Mouse (Mus musculus) induced T-regulatory cell, adult 2 months (primary cell): ENCODE results near the gene Pate2.
A peak's percentile ranks its signal among the peaks of the same experiment; 100 is the strongest.

Source experiments
- DNase-seq: peaks from one replicate; pipeline ENCODE4 v3.0.0-alpha.2; 2012; ENCODE audit warnings: low read depth

Gene Pate2

DNA sequence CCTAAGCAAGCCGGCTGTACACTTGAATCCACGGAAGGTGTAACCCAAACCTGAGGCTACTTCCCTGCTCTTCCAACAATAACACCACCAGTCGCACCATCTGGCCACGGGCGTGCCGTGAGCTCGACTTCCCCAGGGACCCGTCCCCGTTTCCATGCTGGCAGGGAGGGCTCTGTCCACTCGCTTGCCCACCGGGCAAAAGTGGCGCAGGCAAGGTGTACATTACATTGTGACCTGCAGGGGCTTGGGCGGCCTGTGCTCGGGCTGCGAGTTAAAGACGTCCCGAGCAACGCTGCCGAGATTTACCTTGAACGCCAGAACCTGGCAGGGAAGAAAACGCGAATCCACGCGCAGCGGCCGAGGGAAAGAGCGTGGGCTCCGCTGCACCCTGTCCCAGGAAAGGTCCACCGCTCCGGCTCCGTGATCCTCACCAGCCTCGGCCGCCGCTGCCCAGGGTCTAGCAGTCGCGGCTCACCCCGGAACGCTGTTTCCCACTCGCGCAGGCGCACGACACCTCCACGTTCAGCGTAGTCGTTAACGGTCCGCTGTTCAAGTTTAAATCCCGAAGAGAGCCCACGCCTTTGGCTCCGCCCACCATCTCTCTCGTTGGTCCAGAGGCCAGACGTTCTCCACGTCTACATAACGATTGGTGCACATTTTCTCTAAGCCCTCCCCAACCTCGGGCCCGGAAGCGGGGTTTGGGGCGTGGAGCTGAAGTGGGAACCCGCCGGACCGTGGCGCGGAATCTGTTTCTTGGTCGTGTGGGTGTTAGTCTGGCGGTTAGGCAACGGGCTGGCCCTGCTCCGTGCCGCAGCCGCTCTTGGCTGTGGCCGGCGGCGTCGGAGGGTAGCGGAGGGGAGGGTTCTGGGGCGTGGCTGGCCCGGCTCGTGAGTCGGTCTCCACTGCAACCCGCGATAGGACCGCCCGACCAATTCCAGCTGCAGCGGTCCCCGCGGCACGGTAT, at the start of gene Pate2, which contains the start of gene Hyls1:
Gene Pate2 (plus strand): TSS at position 714 of the 964 bp plus-strand sequence.
Gene Hyls1 (minus strand): TSS at position 828 of the 964 bp plus-strand sequence.
- DNase-seq, result peak; percentile 99

DNA sequence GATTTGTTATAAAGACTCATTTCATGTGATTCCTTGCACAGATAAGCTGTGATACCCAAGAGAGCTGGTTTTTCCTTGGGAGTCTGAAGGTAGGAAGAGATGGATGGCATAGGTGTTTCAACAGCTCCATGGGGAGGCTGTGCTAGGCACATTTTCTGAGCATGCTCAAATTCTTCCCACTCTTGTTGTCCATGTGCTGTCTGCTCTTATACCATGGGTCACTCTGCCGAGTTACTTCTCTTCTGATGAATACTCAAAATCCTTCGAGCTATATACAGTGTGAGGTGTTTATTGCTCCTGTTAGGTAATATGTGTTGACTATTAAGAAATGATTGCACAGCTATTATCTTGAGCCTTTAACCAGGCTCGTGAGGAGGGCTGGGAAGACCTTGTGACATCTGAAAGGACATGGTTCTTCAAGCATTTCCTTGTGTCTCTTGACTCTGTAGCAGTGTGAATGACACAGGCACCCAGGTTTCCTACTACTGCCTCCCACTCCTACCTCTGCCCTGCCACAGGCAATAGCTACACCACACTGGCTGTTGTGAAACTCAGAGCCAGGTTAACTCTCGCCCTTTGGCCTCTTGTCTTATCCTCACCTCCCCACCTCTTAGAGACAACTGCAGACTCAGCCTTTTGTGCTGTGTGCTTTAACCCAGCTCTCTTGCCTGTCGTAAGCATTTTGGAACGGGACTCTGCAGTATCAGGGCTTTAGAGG, 49.3 kb upstream of the Pate2 start:
- no peak for DNase-seq

DNA sequence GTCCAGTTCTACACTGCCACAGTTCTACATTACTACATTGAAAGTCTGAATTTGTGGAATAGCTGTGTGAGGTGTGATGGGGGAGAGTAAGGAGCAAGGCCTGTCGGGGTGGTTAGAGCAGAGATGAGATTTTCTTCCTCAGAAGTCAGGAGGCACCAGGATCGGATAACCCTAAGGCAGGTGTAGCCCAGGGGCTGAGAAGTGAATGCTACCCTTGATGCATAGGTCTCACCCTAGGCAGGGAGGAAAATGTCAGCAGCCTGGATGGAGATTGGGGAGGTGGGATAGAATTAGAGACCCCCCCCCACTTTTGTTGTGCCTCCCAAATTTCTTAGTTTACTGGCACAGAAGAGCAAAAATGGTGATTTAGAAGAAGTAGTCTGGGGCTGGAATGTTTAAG, 47.8 kb upstream of the Pate2 start:
- no peak for DNase-seq

DNA sequence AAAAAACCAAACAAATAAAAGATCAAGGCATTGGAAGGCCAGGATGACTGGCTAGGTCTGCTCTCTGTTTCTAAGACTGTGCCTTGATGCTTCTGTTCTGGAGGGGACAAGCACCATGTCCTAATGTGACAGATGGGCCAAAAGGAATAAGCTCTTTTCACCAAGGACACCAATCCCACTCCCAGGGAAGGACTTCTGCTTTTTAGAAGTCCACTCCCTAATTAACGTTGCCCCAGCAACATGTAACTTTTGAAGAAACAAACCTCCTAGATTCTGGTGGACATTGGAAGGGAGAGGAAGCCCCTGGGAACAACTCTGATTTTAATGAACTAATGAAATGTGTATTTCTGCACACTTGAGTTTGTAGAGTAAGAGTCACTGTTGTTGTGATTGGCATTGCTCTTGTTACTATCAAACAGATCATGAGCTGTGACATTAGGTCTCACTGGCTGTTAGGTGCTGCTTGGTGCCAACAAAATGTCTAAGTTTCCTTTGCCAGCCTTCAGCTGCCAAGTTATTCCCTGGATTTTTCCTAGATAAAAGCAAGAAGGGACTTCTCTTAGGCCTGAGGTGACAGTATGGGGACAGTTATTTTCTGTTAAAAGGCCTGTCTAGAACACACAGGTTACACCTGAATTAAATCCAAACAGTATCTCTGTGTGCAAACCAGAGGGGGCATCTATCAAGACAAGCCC, 47.1 kb upstream of the Pate2 start:
- DNase-seq, result no peak

DNA sequence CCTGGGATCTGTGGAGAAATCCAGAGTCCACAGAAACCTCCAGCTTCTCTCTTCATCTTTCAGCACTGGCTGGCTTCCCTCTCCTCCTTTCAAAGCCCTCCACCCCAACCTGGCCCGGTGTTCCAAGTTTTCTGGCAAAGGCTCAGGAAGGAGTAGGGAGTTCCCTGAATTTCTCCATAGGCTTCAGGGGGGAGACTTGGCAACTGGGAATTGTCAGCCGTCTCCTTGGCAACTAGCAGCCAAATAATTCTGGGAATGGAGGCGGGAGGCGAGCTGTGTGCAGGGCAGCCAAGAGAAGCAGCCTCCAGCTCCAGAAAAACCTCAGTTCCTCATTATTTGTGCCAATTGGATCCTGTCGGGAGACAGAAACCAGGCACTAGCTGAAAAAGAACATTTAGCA, 46.5 kb upstream of the Pate2 start:
- no peak for DNase-seq

DNA sequence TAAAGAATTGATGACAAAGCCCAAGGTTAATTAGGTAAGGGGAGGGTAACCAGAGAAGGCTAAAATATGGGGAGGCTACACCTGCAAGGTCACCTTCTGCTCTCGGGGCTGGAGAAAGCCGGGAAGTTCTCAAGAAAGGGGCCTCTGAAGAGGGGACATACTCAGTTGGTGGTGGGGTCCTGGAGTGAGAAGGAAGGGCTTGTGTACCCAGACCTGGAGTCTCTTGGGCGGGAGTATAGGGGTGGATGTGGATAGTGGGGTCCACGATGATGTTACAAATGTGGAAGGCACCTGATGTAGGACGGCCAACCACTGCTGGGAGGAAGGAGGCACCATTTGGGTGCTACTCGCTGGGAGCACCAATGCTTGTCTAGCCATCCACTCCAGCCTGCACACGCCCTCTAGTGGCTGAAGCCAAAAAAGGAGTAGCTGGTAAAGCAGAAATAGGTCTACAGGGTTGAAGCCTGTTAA, 46.1 kb upstream of the Pate2 start:
- DNase-seq, result peak; percentile 84

DNA sequence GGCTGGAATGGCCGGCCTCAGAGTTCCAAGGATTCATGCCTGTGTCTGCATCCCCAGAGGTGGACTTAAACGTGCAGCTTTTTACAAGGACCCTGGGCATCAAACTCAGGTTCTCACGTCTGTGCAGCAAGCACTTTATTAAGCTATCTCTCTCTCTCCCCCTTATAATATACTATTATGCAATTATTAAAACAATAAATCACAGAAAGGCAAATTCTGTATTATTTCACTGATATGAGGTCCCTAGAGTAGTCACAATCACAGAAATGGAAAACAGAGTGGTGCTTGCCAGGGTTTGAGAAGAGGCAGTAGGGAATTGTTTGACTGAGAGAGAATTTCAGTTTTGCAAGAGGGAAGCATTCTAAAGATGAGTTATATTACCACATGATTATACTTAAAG, 40.9 kb upstream of the Pate2 start:
- no peak for DNase-seq

DNA sequence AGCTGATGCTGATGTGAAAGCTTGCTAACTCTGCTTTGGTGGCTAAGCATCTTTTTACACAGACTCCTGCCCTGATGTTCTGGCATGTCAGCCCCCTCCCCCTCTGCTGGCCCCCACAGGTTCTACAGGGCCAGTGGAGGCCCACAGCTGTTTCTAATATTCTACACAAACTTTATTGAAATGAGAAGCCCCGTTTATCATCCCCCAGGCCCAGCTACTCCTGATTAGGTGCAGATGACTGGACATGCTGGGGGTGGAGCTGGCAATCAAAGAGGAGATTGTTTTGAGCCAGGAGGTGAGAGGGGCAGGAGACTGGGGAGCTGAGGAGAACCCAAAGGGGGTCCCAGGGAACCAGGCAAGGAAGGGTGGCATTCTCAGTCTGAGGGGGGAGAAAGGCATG, 40.3 kb upstream of the Pate2 start:
- no peak for DNase-seq

DNA sequence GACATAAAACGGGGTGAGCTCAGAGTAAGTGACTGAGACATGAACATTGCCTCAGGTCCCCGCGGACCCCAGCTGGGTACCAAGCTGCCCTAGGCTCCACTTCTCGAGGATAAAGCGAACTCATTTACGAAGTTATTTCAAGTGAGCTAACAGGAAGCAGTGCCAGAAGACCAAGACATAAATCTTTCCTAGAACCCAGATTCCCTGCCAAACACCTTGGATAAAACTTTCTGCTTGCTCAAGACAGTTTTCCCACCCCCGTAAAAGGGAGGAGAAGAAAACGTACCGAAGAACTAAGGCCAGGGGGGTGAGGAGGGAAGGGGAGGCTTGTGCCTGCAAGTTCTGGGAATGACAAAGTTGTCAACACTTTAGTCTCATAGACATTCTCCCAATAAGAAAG, 36.8 kb upstream of the Pate2 start:
- DNase-seq, result no peak

DNA sequence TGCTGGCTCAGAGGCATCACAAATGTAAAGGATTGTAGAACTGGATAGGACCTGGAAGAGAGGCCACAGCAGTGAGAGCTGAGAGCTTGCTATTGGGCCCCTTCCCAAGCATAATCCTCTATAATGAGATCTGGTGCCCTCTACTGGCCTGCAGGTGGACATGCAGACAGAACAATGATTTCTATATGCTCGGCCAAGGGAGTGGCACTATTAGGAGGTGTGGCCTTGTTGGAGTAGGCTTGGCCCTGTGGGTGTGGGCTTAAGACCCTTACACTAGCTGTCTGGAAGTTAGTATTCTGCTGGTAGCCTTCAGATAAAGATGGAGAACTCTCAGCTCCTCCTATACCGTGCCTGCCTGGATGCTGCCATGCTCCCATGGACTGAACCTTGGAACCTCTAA, 35.0 kb upstream of the Pate2 start:
- DNase-seq, result peak; percentile 80

DNA sequence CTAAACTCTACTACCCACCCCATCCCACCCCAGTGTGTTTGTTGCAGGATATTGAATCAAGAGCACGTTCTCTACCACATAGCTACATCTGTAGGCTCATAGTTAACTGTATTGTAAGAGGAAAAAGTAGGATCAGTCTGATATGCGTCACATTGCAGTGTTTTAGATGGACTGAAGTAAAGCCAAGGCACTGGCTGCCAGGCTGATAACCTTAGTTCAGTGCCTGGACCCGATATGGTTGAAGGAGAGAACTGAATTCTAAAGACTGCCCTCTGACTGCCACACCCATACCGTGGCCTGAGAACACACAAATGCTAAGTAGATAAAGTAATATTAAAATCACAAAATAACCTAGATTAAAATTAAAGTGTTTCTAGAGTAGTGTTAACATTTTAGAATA, 34.2 kb upstream of the Pate2 start:
- no peak for DNase-seq

DNA sequence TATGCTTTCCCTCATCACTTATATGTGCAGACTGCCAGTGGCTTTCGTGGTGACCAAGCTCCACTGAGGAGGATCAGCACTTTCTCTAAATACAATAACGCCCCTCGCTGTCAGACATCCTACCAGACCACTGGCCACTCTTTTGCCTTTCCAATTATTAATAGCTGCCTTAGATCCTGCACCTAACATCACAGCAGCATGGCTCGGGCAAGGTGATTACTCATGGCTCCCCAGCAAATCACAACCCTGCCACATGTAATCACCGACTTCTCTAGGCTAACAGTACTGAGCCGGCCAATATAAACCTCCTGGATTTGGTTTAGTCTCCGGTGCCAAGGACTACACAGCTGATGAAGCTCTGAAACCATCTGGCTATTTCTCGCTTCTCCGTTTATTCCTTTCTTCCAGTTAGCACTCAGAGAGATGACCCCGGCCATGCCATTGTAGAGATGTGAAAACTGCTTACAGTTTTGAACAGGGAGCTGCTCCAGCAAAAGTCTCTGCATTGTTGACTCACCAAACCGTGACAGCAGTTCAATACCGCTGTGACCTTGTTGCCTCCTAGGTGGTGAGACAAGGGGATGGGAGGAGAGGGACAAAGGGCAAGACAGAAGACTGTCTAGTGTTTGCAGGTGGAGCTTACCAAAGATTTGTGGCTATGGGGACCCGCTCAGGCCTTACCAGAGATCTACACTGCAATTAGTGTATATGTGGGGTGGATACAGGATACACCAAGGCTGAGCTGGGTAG, 30.9 kb upstream of the Pate2 start:
- DNase-seq, result no peak

DNA sequence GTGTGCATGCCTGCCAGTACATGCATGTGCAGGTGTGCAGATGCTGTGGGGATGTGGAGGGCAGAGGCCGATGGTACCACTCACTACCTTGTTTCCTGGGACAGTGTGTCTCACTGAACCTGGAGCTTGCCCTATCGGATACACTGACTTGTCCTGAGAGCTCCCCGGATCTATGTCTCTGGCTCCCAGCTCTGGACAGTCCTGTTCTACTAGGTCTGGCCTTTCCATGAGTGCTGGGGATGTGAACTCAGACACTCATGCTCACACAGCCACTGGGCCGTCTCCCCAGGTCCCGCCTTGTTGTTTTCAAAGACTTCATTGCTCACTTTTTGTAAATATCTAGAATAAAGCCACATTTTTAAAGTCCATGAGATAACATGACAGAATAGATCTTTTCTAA, 29.1 kb upstream of the Pate2 start:
- no peak for DNase-seq

DNA sequence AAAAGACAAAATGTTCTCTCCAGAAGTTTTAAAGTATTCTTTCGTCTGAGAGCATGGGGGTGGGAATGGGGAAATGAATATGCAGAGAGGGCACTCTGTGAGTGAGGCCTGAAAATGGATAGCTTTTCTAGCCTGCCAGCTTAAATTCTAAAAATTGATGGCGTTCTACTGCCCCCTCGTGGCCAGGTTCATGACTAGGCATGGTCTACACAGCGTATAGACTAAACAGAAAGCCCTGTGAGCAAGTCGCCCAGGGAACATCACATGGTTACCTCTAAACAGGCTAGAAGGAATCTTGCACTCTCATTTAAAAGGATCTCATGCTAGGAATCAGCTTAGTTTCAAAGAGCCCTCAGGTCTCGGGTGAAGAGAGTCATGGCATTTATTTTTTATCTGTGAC, 28.6 kb upstream of the Pate2 start:
- DNase-seq, result peak; percentile 87

DNA sequence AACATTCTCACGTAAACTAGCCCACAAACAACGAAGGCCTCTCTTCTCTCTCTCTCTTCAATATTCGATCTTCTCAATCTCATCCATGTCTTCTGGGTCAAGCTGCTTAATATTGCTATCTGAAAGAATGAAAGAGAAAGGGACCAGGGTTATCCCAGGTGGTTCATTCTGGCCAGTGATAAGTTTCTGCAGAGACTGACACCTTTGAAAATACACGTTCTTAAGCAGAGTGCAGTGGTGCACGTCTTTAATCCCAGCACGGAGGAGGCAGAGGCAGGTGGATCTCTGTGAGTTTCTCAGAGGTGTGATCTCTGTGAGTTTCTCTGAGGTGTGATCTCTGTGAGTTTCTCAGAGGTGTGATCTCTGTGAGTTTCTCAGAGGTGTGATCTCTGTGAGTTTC, 28.1 kb upstream of the Pate2 start:
- no peak for DNase-seq

DNA sequence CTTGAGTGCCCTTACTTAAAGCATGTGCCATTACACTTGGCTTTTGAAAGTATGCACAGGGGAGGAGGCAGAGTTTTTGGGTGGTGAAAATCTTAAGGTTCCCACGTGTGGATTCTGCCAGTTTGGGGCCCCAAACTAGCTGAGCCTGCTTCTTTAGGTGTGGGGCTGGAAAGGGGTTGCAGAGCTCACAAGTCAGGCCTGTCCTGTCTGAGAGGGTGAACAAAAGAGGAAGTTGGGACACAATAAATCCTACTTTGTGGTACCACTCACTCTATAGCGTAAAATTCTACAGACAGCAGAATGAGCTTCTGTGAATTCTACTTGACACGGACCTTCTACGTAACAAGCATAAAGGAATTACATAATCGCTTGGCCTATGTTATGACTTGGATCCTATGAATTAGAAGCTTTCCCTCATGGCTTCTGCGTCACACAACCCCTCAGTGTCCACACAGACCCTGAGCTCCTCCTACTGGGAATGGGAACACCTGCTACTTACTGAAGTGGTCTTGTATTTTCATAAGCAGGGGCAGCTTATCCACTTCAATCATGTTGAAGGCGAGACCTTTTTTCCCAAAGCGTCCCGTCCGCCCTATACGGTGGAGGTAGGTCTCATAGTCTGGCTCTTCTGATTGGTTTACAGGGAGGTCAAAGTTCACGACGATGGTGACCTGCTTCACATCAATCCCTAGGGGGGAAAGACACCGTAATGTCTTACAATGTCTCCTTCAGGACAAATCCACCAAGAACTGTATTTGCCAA, 26.8 kb upstream of the Pate2 start:
- DNase-seq, result no peak

DNA sequence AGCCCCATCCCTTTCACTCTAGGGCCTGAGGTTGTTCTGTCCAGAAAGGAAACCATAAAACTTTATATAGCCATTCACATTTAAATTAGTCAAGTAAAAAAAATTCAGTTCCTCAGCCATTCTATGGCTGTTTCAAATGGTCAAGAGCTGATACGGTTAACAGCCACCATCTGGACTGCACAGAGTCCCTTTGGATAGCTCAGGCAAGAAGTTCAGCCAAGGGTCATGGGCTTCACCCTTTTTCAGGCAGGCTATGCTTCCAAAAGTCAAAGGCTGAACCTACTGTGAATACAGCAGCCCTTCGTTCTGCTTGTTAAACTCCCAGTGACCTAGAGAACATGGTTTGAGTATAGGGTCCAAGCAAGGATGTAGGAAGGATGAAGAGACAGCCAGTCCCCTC, 25.4 kb upstream of the Pate2 start:
- no peak for DNase-seq

DNA sequence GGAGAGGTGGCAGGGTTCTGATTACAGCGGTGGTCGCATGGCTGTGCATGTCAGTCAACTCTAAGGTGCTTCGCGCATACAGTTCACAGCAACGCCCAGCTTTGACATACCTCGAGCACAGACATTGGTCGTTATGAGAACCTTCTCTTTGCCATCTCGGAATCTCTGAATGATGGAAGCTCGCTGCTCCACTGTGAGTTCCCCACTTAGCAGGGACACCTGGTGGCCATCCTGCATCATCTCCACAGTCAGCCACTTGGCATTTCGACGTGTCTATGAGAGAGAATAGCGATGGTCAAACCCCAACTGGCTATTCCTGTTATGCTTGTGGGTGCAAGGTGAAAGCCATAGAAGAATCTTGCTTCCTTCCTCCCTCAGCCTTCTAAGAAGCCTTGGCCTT, 24.4 kb upstream of the Pate2 start:
- DNase-seq, result no peak

DNA sequence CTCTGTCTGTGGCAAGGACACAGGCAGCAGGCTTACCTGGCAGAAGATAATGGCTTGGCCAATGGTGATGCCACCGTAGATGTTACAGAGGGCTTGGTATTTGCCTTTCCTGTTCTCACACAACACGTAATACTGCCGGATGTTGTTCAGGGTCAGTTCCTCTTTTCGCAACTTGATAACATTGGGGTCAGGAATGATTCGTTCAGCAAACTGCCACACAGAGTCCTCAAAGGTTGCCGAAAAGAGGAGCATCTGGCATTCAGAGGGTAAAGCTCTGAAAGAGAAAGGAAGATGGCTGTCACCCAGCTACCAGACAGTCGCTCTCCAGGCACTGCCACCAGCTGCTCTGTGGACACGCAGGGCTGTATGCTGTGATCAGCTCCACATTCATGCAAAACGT, 23.3 kb upstream of the Pate2 start:
- DNase-seq, result no peak

DNA sequence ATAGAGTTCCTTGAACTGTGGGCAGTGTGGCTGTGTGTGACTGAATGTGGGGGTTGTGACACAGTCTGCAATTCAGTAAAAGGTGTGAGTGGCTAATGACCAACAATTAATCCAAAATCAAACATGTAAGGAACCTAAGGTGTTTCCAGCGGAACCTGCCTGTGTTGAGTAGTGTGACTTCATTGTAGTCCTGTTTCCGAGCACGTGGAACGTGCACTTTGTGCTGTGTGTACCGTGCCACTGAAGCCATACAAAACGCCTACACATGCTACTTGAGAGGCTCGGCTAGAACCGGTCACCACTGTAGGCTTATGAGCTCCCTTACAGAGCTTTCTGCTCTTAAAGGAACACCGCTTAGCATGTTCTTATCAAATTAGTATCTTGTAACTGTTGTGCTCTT, 21.6 kb upstream of the Pate2 start:
- DNase-seq, result no peak

DNA sequence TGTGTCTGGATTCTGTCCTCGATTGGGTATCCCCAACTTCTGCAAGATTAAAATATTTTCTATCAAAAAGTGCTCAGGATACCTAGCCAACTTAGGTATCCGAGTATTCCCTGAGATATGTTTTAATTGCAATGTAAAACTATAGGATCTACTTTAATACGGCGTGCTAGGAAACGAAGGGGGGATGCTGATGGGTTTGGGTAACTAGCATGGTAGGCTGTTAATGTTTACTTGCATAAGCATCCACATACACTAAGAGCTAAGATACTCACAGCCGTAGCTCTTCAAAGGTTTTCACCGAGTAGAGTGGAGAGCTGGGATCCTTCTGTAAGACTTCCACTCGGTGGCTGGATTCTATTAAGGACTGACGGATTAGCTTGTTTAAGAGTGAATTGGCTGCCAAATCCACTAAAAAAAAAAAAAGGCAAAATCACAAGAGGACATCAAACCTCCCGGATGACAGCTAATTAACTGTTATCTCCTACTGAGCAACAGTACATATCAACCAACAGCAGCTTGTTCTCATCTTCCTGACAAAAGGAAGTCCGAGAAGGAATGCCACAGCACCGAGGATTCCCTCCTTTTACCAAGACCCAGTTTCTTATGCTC, 13.5 kb upstream of the Pate2 start:
- DNase-seq, result no peak
